Mouse (Mus musculus) lung, postnatal 0 days (tissue): ENCODE data around the gene Calcr.

Experiments
- CTCF ChIP-seq: IDR thresholded peaks from 2 replicates; pipeline ENCODE4 v1.5.1; 2016; ENCODE audit warnings: antibody characterized with exemption, mild to moderate bottlenecking
- EP300 ChIP-seq: IDR thresholded peaks from 2 replicates; pipeline ENCODE4 v1.6.1; 2016; ENCODE audit warnings: antibody characterized with exemption, mild to moderate bottlenecking, control low read depth

DNA sequence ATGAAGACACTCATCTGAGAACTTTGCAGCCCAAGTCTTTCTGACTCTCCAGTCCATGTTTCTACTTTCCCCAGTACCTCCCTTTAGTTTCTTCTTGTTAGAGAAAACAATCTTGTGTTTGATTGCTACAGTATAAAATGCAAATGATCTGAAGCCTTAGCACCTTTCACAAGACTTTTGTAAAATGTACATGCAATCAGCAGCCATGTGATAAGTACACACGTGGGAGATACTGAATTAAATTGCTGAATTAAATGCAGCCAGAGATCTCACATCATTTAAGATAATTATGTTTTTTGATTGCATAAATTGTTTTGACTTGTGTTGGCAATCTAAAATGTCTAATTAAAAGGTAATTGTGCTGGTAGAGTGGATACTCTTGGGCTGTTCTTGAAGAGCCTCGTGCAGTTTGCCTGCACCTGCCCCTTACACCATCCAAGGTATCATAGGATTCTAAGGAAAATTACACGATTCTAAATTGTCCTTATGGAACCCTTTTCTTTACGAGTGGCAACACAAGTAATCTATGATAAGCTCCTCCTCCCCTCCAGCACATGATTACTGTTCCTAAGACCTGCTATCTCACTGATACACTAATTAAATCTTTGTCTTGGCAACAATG, 34.2 kb downstream of the Calcr start:
- no peak for TF ChIP-seq EP300
- TF ChIP-seq CTCF: no peak
